Mouse (Mus musculus): ENCODE data around the gene Lgals7. TPM values are rescaled to one million over a fixed set of nuclear protein-coding genes. Genes with fewer than 3 reads are reported as not detected.

Lgals7 gene
- polyA plus RNA-seq, 1 experiment from 2014 or later, result 4.8 TPM

DNA sequence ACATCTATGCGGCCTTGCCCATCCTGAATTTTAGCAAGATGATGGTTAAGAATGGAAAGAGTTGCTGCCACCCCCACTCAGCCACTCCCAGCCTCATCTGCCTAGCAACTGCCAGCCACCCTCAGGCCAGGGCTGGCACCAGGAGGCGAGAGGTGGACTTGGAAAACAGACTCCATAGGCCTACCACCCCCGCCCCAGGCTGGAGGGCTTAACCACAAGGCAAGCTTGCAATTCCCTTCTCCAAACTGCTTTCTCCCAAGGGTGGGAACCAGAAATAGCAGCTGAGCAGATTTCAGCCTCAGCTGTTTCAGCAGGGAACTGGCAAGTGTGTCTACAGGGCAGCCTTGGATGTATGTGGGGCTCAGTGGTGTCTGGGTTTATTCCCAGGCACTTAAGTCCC lies 39.2 kb downstream of the Lgals7 start:
- Histone ChIP-seq H3K27me3 (replicated peaks) (no peaks in the 10 kb centered on the region), H3K27ac (replicated peaks) (peak overlapping the region; percentile 62; the same call in 1 of the 2 replicates), H3K36me3 (peaks cover 97% of the 10 kb centered on the region), H3K4me2 (no peak overlapping the region), H3K9ac (replicated peaks) (no peak overlapping the region), H3K9me3 (replicated peaks) (no peaks in the 10 kb centered on the region), H3K4me1 (peaks cover 8% of the 10 kb centered on the region; the same call in 1 of the 2 replicates), H3K4me3 (replicated peaks) (no peak overlapping the region)
- WGBS, result 82% methylated on average over 3 of the region's 3 CpGs
- no peak for ATAC-seq (ENCODE audit: low FRiP score)

DNA sequence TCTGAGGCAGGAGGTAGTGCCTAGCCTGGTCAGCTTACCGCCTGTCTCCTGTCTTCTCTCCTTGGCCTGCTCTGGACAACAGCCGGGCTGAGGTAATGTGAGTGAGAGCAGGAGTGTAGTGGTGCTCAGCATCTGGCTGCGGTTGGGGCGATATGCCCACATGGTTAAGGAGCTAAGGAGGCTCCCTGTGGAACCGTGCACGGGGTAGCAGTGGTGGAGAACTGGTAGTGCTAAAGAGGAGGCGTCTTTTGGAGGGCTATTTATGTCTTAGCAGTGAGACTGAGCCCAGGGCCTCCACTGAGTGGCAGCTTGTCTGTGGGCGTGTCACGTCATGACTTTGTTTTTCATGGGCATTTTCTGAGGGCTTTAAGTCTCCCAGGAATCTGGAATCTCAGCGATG lies 40.1 kb downstream of the Lgals7 start:
- Histone ChIP-seq H3K4me2 (no peak overlapping the region), H3K9me3 (replicated peaks) (no peaks in the 10 kb centered on the region), H3K27me3 (replicated peaks) (no peaks in the 10 kb centered on the region), H3K4me3 (replicated peaks) (no peak overlapping the region), H3K4me1 (peaks cover 8% of the 10 kb centered on the region; the same call in 1 of the 2 replicates), H3K27ac (replicated peaks) (no peak overlapping the region), H3K36me3 (peaks cover 97% of the 10 kb centered on the region), H3K9ac (replicated peaks) (no peak overlapping the region)
- ATAC-seq (ENCODE audit: low FRiP score), result no peak
- 91% methylated on average over 10 of the region's 10 CpGs for WGBS

DNA sequence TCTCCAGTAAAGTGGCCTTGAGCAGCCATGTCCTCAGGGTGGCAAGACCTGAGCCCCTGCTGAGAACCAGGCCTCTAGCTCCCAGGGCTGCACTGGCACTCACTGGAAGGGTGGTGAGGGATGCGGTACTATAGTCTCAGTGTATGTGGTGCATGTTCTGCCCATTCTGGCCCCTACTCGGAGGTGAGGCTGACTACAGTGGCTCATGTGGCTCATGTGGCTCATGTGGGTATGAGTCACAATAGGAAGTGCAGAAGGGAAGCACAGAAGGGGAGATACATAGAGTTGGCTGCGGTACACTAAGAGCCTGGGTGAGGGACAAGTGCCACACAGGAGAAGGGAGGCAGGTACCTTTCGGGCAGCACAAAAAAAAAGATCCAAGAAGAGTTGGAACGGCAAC lies 43.5 kb downstream of the Lgals7 start:
- Histone ChIP-seq H3K4me2 (no peak overlapping the region), H3K9me3 (replicated peaks) (no peaks in the 10 kb centered on the region), H3K27ac (replicated peaks) (no peak overlapping the region), H3K9ac (replicated peaks) (no peak overlapping the region), H3K36me3 (peaks cover 99% of the 10 kb centered on the region), H3K27me3 (replicated peaks) (no peaks in the 10 kb centered on the region), H3K4me3 (replicated peaks) (no peak overlapping the region), H3K4me1 (peaks cover 4% of the 10 kb centered on the region; the same call in 1 of the 2 replicates)
- no peak for ATAC-seq (ENCODE audit: low FRiP score)
- WGBS, result 93% methylated on average over 5 of the region's 5 CpGs

DNA sequence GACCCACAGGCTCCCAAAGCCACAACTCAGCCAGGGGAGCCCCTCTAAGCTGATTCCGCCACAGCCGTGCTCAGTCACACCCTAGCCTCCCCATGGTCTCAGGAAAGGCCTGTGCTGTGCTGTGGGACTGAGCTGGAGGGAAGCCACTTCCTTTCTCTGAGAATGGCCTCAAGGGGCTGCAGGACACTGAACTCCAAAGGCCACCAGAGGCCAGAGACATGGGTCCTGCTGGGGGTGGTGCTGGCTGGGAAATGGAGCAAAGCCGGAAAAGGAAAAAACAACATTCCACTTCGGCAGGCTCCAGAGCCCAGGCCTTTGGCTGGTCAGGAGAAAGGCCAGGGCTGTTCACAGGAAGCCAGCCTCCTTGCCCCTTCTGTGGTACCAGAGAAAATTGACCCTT lies 48.0 kb downstream of the Lgals7 start:
- 80% methylated on average over 4 of the region's 4 CpGs for WGBS
- no peaks in the 10 kb centered on the region for H3K9me3 ChIP-seq (replicated peaks)
- H3K4me1 ChIP-seq, result peaks cover 6% of the 10 kb centered on the region; the same call in 1 of the 2 replicates
- H3K27me3 ChIP-seq (replicated peaks), result no peaks in the 10 kb centered on the region
- no peak overlapping the region for H3K4me2 ChIP-seq
- H3K4me3 ChIP-seq (replicated peaks), result no peak overlapping the region
- no peak overlapping the region for H3K9ac ChIP-seq (replicated peaks)
- H3K27ac ChIP-seq (replicated peaks), result 0 out of 2 replicates have a peak overlapping the region, but pooled peaks have one; percentile 1
- ATAC-seq (ENCODE audit: low FRiP score), result no peak
- peaks cover 97% of the 10 kb centered on the region for H3K36me3 ChIP-seq

DNA sequence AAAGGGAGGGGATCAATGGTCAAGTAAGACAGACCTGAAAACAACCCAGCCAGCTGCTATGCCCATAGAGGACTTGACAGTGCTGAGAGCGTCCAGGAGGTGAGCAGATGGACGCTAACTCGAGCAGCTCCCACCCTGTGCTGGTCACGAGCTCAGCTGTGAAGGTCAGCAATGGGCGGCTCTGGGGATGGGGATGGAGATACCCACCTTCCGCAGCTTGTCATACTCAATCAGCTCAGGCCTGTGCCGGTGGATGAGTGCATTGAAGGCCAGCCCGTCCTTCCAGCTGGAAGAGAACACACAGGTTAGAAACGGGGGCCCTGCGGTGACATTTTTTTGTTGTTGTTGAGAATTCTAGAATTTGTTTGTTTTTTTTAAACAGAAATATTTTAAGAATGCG lies 49.5 kb downstream of the Lgals7 start:
- no peak overlapping the region for H3K27ac ChIP-seq (replicated peaks)
- 0 out of 2 replicates have a peak, but pooled peaks have one; percentile 15 for ATAC-seq (ENCODE audit: low FRiP score)
- no peak overlapping the region for H3K4me2 ChIP-seq
- no peaks in the 10 kb centered on the region for H3K27me3 ChIP-seq (replicated peaks)
- no peaks in the 10 kb centered on the region for H3K9me3 ChIP-seq (replicated peaks)
- H3K4me3 ChIP-seq (replicated peaks), result no peak overlapping the region
- 84% methylated on average over 11 of the region's 11 CpGs for WGBS
- H3K4me1 ChIP-seq, result peaks cover 21% of the 10 kb centered on the region
- H3K36me3 ChIP-seq, result peaks cover 94% of the 10 kb centered on the region
- H3K9ac ChIP-seq (replicated peaks), result no peak overlapping the region

Other genes with a start within 250 kb of the Lgals7 start
- 0.09 and 0.10 TPM in 2 replicates for gene Acp7, start 232.5 kb upstream of the Lgals7 start, polyA plus RNA-seq (2015; fragmentation: Nextera tagmentation; extraction: Ambion mirVana)
- 10.2 and 10.5 TPM in 2 replicates for gene Fbxo27, start 171.0 kb upstream of the Lgals7 start, polyA plus RNA-seq (2015; fragmentation: Nextera tagmentation; extraction: Ambion mirVana)
- 5.4 and 6.3 TPM in 2 replicates for gene Fbxo17, start 147.0 kb upstream of the Lgals7 start, polyA plus RNA-seq (2015; fragmentation: Nextera tagmentation; extraction: Ambion mirVana)
- gene Mrps12, start 122.0 kb upstream of the Lgals7 start, polyA plus RNA-seq (2015; fragmentation: Nextera tagmentation; extraction: Ambion mirVana), result 116 and 124 TPM in 2 replicates
- gene Sars2, start 121.9 kb upstream of the Lgals7 start, polyA plus RNA-seq (2015; fragmentation: Nextera tagmentation; extraction: Ambion mirVana), result 19.7 and 23.3 TPM in 2 replicates
- gene Ccer2, start 107.7 kb upstream of the Lgals7 start, polyA plus RNA-seq (2015; fragmentation: Nextera tagmentation; extraction: Ambion mirVana), result 0.78 and 0.88 TPM in 2 replicates
- gene Sirt2, start 97.1 kb upstream of the Lgals7 start, polyA plus RNA-seq (2015; fragmentation: Nextera tagmentation; extraction: Ambion mirVana), result 106 and 114 TPM in 2 replicates
- gene Nfkbib, start 96.3 kb upstream of the Lgals7 start, polyA plus RNA-seq (2015; fragmentation: Nextera tagmentation; extraction: Ambion mirVana), result 75.9 and 77.6 TPM in 2 replicates
- gene Rinl, start 74.9 kb upstream of the Lgals7 start, polyA plus RNA-seq (2015; fragmentation: Nextera tagmentation; extraction: Ambion mirVana), result 2.9 and 7.0 TPM in 2 replicates
- gene Hnrnpl, start 55.3 kb upstream of the Lgals7 start, polyA plus RNA-seq (2015; fragmentation: Nextera tagmentation; extraction: Ambion mirVana), result 158 and 164 TPM in 2 replicates
- gene Ech1, start 38.6 kb upstream of the Lgals7 start, polyA plus RNA-seq (2015; fragmentation: Nextera tagmentation; extraction: Ambion mirVana), result 91.4 and 114 TPM in 2 replicates
- gene Lgals4, start 30.0 kb upstream of the Lgals7 start, polyA plus RNA-seq (2015; fragmentation: Nextera tagmentation; extraction: Ambion mirVana), result 5.4 and 85.2 TPM in 2 replicates
- gene Capn12, start 17.6 kb downstream of the Lgals7 start, polyA plus RNA-seq (2015; fragmentation: Nextera tagmentation; extraction: Ambion mirVana), result 0.35 and 0.60 TPM in 2 replicates
- 141 and 177 TPM in 2 replicates for gene Actn4, start 98.5 kb downstream of the Lgals7 start, polyA plus RNA-seq (2015; fragmentation: Nextera tagmentation; extraction: Ambion mirVana)
- 306 and 324 TPM in 2 replicates for gene Eif3k, start 118.0 kb downstream of the Lgals7 start, polyA plus RNA-seq (2015; fragmentation: Nextera tagmentation; extraction: Ambion mirVana)
- gene Map4k1, start 118.2 kb downstream of the Lgals7 start, polyA plus RNA-seq (2015; fragmentation: Nextera tagmentation; extraction: Ambion mirVana), result 10.3 and 19.2 TPM in 2 replicates

Data from neural tube, embryonic 15.5 days (tissue).